Mouse (Mus musculus) midbrain, embryonic 13.5 days (tissue): ENCODE measurements around the gene Lsm3. TPM values are rescaled to one million over a fixed set of nuclear protein-coding genes. Genes with fewer than 3 reads are reported as not detected.
A peak's percentile ranks its signal among the peaks of the same experiment; 100 is the strongest.

Experiments
- ATAC-seq: fragments of 200-750 bp; cut with Nextera tagmentation; 2 replicates; pipeline ENCODE4 v1.8.0; 2017; ENCODE audit warnings: mild to moderate bottlenecking, moderate TSS enrichment, moderate library complexity
- H3K27ac ChIP-seq: fragments of 300-500 bp; sonication (generic); 2 replicates; pipeline ENCODE4 v1.5.1; 2015; ENCODE audit warnings: inconsistent platforms, mild to moderate bottlenecking, moderate library complexity
- H3K27me3 ChIP-seq: fragments of 300-500 bp; sonication (generic); 2 replicates; pipeline ENCODE4 v1.6.1; 2015; ENCODE audit warnings: mild to moderate bottlenecking, inconsistent platforms
- H3K36me3 ChIP-seq: fragments of 300-500 bp; sonication (generic); 2 replicates; pipeline ENCODE4 v1.6.1; 2015; ENCODE audit warnings: mild to moderate bottlenecking, inconsistent platforms
- H3K4me1 ChIP-seq: fragments of 300-500 bp; sonication (generic); replicated peaks from 2 replicates; pipeline ENCODE4 v1.6.1; 2015; ENCODE audit warnings: inconsistent platforms
- H3K4me2 ChIP-seq: fragments of 300-500 bp; sonication (generic); replicated peaks from 2 replicates; pipeline ENCODE4 v1.6.1; 2015; ENCODE audit warnings: moderate library complexity, mild to moderate bottlenecking, inconsistent platforms
- H3K4me3 ChIP-seq: fragments of 300-500 bp; sonication (generic); replicated peaks from 2 replicates; pipeline ENCODE4 v1.5.1; 2015; ENCODE audit warnings: mild to moderate bottlenecking, inconsistent platforms
- H3K9ac ChIP-seq: fragments of 300-500 bp; sonication (generic); replicated peaks from 2 replicates; pipeline ENCODE4 v1.6.1; 2015; ENCODE audit warnings: mild to moderate bottlenecking, inconsistent platforms
- H3K9me3 ChIP-seq: fragments of 300-500 bp; sonication (generic); 2 replicates; pipeline ENCODE4 v1.6.1; 2016; ENCODE audit warnings: mild to moderate bottlenecking, inconsistent platforms
- WGBS: fragments of 180-500 bp; shearing (Covaris S2); methylation state at CpG from one replicate; pipeline ENCODE4 v1.1.7; 2015; 5-methylcytosine and 5-hydroxymethylcytosine counted together
- polyA plus RNA-seq: library from polyadenylated mRNA; unstranded; fragments of >200 nt; fragmentation: Nextera tagmentation; extraction: Ambion mirVana; gene quantifications from 2 replicates; pipeline ENCODE4 v1.2.1, GENCODE M21; 2015

Lsm3 gene
- polyA plus RNA-seq, 1 experiment from 2014 or later: 201 TPM

GRCm38 (mm10) chr6:91535231-91535630, 19.5 kb downstream of the Lsm3 start:
- Histone ChIP-seq H3K9ac (no peak overlapping the region), H3K9me3 (no peaks in the 10 kb centered on the region), H3K27ac (no peak overlapping the region), H3K4me1 (no peaks in the 10 kb centered on the region), H3K4me2 (no peak overlapping the region), H3K27me3 (no peaks in the 10 kb centered on the region), H3K4me3 (no peak overlapping the region), H3K36me3 (no peaks in the 10 kb centered on the region)
- no peak for ATAC-seq
- 59% methylated on average over 3 of the region's 3 CpGs for WGBS

DNA sequence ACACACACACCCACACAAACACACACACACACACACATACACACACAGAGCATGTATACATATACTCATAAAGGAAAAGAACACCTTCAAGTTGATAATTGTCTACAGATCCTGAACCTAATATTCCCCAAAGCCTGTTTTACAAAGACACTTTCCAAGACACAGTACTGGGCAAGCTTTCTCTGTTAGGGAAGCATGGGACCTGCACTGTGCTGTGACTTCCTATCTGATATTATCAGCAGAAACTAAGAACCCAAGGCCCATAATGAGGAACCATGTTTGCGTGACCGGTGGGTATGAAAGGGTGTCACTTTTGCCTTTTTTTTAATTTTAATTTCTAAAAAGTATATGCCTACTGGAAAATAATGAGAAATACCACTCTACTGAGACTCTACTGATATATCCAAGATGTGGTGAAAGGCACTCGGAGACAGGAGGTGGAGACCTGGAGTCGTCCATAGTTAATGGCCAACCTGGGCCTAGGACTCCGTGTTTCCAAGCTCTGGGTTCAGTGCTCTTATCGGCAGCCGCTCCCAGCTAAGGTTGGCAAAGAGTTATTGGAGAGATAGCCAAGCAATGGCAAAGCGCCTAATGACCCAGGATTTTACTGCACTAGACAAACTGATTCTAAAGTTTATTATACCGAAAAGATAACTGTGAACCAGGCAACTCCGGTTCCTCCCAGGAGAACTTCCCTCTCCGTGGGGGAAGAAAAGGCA, 20.5 kb downstream of the Lsm3 start:
- no peaks in the 10 kb centered on the region for H3K36me3 ChIP-seq
- no peak overlapping the region for H3K9ac ChIP-seq
- WGBS: 91% methylated on average over 11 of the region's 11 CpGs
- no peak overlapping the region for H3K27ac ChIP-seq
- H3K4me1 ChIP-seq: no peaks in the 10 kb centered on the region
- H3K4me3 ChIP-seq: no peak overlapping the region
- ATAC-seq: no peak
- no peaks in the 10 kb centered on the region for H3K27me3 ChIP-seq
- H3K9me3 ChIP-seq: no peaks in the 10 kb centered on the region
- no peak overlapping the region for H3K4me2 ChIP-seq

DNA sequence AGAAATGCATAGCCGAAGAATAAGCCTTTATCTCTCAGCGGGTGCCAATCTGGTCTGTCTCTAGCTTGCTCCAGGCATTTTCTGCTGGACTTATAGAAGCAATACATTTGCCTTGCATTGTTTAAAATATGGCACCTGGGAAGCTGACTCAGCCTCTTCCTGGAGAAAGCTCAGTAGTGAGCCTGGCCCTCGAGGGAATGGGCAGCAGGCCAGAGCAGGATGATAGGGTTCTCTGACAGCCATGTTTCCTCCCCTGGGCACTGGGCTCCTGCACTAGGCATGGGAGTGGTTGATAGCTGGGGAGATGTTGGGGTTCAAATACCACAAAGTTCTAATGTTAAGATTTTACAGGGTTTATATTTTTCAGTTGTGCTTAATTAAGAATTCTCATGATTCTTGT, 25.5 kb downstream of the Lsm3 start:
- no peaks in the 10 kb centered on the region for H3K9me3 ChIP-seq
- no peaks in the 10 kb centered on the region for H3K36me3 ChIP-seq
- no peak overlapping the region for H3K9ac ChIP-seq
- no peak overlapping the region for H3K4me2 ChIP-seq
- no peak overlapping the region for H3K27ac ChIP-seq
- H3K27me3 ChIP-seq: no peaks in the 10 kb centered on the region
- 73% methylated on average over 3 of the region's 3 CpGs for WGBS
- H3K4me1 ChIP-seq: no peaks in the 10 kb centered on the region
- no peak overlapping the region for H3K4me3 ChIP-seq
- ATAC-seq: no peak

- Histone ChIP-seq H3K4me2 (no peak overlapping the region), H3K9ac (0 out of 2 replicates have a peak overlapping the region, but pooled peaks have one; percentile 10), H3K27ac (no peak overlapping the region), H3K36me3 (no peaks in the 10 kb centered on the region), H3K27me3 (no peaks in the 10 kb centered on the region), H3K9me3 (no peaks in the 10 kb centered on the region), H3K4me1 (no peaks in the 10 kb centered on the region), H3K4me3 (no peak overlapping the region)
- ATAC-seq: no peak
- 88% methylated on average over 5 of the region's 5 CpGs for WGBS
Observed at GRCm38 (mm10) chr6:91543056-91543455, 27.3 kb downstream of the Lsm3 start.

GRCm38 (mm10) chr6:91546241-91546884, 30.6 kb downstream of the Lsm3 start:
- H3K4me1 ChIP-seq: no peaks in the 10 kb centered on the region
- H3K4me2 ChIP-seq: no peak overlapping the region
- no peaks in the 10 kb centered on the region for H3K27me3 ChIP-seq
- 78% methylated on average over 9 of the region's 9 CpGs for WGBS
- no peak for ATAC-seq
- no peaks in the 10 kb centered on the region for H3K9me3 ChIP-seq
- no peak overlapping the region for H3K4me3 ChIP-seq
- no peaks in the 10 kb centered on the region for H3K36me3 ChIP-seq
- H3K9ac ChIP-seq: no peak overlapping the region
- no peak overlapping the region for H3K27ac ChIP-seq

GRCm38 (mm10) chr6:91547313-91547712, 31.6 kb downstream of the Lsm3 start:
- Histone ChIP-seq H3K4me3 (no peak overlapping the region), H3K27me3 (no peaks in the 10 kb centered on the region), H3K27ac (no peak overlapping the region), H3K4me1 (no peaks in the 10 kb centered on the region), H3K36me3 (no peaks in the 10 kb centered on the region), H3K9me3 (no peaks in the 10 kb centered on the region), H3K4me2 (no peak overlapping the region), H3K9ac (no peak overlapping the region)
- 60% methylated on average over 1 of the region's 1 CpGs for WGBS
- ATAC-seq: no peak

DNA sequence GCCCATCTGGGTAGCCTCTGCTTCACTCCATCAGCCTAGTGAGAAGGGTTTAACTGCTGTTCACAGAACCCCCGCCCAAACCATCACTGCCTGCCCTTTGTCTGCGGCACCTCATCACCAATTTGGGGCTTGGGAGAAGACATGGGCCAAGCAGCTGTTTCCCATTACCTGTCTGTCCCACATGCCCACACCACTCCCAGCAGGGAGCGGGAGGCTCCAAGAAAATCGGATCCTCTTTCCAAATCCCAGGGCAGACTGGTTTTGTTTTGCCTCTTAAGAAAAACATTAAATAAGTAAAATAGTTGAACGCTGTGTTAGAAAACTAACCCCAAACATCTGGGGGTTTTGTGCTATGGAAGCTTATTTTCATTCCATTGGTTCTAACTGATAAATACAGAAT, 33.9 kb downstream of the Lsm3 start:
- no peak overlapping the region for H3K4me2 ChIP-seq
- WGBS: 81% methylated on average over 5 of the region's 5 CpGs
- no peaks in the 10 kb centered on the region for H3K4me1 ChIP-seq
- H3K9ac ChIP-seq: no peak overlapping the region
- H3K4me3 ChIP-seq: no peak overlapping the region
- no peaks in the 10 kb centered on the region for H3K9me3 ChIP-seq
- no peaks in the 10 kb centered on the region for H3K27me3 ChIP-seq
- no peak overlapping the region for H3K27ac ChIP-seq
- ATAC-seq: no peak
- no peaks in the 10 kb centered on the region for H3K36me3 ChIP-seq

DNA sequence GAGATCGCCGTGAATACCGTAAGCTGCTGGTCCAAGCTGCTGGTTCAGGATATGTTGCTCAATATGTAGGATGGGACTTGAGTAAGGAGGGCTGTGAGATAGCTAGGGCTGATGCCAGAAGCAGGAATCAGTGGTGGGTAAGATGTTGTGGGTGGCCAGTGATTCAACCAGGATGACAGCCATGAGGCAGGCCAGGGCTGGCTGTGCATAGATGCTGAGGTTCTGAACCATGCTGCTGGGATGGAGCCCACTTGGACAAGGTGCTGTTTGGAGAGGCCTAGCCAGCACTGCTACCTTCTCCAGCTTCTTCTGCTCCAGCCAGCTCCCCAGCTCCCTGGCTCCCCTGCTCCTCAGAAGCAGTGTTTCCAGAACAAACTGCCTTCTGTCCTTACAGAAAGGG, 35.9 kb downstream of the Lsm3 start:
- Histone ChIP-seq H3K4me2 (no peak overlapping the region), H3K4me1 (no peaks in the 10 kb centered on the region), H3K4me3 (no peak overlapping the region), H3K27ac (no peak overlapping the region), H3K9me3 (no peaks in the 10 kb centered on the region), H3K36me3 (no peaks in the 10 kb centered on the region), H3K9ac (no peak overlapping the region), H3K27me3 (no peaks in the 10 kb centered on the region)
- 95% methylated on average over 3 of the region's 3 CpGs for WGBS
- no peak for ATAC-seq

- no peak overlapping the region for H3K9ac ChIP-seq
- no peaks in the 10 kb centered on the region for H3K9me3 ChIP-seq
- WGBS: 86% methylated on average over 3 of the region's 3 CpGs
- no peak for ATAC-seq
- H3K4me2 ChIP-seq: no peak overlapping the region
- H3K4me1 ChIP-seq: no peaks in the 10 kb centered on the region
- no peaks in the 10 kb centered on the region for H3K27me3 ChIP-seq
- H3K27ac ChIP-seq: no peak overlapping the region
- no peak overlapping the region for H3K4me3 ChIP-seq
- H3K36me3 ChIP-seq: no peaks in the 10 kb centered on the region
Observed at GRCm38 (mm10) chr6:91552693-91553092, 37.0 kb downstream of the Lsm3 start.

DNA sequence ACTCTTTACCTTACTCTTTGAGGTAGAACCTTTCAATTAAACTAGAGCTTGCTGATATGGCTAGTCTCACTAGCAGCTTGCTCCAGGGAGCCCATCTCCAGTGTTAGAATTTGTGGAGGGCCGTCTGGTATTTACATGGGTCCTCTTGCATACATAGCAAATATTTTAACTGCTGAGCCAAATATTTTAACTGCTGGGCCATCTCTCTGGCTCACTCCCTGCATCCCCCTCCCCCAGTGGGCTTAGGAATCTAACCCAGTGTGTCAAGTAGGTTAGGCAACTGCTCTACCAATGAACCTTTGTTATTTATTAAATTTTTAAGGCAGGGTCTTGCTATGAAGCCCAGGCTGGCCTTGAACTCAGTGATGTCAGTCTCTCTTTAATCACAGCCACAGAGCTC, 42.8 kb downstream of the Lsm3 start:
- no peak overlapping the region for H3K9ac ChIP-seq
- no peak overlapping the region for H3K27ac ChIP-seq
- ATAC-seq: no peak
- WGBS: 70% methylated on average over 1 of the region's 1 CpGs
- H3K4me1 ChIP-seq: no peaks in the 10 kb centered on the region
- no peaks in the 10 kb centered on the region for H3K9me3 ChIP-seq
- H3K36me3 ChIP-seq: no peaks in the 10 kb centered on the region
- H3K4me3 ChIP-seq: no peak overlapping the region
- no peaks in the 10 kb centered on the region for H3K27me3 ChIP-seq
- no peak overlapping the region for H3K4me2 ChIP-seq

DNA sequence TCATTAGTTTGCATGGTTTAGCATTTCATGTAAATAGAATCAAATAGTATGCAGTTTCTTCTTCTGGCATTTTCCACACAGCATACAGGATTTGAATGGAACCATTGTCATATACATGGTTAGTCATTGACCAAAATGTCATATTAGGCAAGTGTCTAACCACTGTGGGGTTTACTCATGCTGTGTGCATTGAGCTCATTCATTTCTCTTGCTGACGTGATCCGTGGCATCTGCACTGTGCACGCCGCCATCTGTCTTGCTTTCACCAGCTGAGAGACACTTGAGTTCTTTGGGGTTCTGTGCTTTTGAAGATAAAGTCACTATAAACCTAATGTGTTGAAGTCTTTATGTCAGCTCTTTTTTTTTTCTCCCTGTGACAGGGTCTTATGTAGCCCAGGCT, 43.6 kb downstream of the Lsm3 start:
- 78% methylated on average over 4 of the region's 4 CpGs for WGBS
- Histone ChIP-seq H3K4me2 (no peak overlapping the region), H3K9me3 (no peaks in the 10 kb centered on the region), H3K4me1 (no peaks in the 10 kb centered on the region), H3K36me3 (no peaks in the 10 kb centered on the region), H3K9ac (no peak overlapping the region), H3K4me3 (no peak overlapping the region), H3K27ac (no peak overlapping the region), H3K27me3 (no peaks in the 10 kb centered on the region)
- no peak for ATAC-seq

DNA sequence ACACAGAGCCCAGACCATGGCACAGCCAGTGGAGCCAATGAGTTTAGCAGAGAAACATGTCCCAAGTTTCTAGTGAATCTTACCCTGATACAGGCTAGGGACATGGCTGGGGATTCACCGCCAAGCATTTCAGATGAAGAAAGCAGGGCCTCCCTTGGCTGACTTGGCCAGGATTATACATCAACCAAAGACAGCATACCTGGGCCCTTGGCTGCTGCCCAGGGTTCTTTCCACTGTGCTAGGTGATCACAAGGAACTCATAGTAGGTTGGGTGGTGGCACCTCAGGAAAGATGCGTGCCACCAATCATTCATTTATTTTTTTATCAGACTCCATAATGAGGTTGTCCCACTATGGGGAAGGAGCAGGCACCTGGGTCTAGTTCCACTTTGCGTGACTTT, 44.5 kb downstream of the Lsm3 start:
- no peak overlapping the region for H3K27ac ChIP-seq
- H3K4me3 ChIP-seq: no peak overlapping the region
- H3K4me2 ChIP-seq: no peak overlapping the region
- 95% methylated on average over 3 of the region's 3 CpGs for WGBS
- H3K4me1 ChIP-seq: no peaks in the 10 kb centered on the region
- no peaks in the 10 kb centered on the region for H3K36me3 ChIP-seq
- H3K27me3 ChIP-seq: no peaks in the 10 kb centered on the region
- H3K9me3 ChIP-seq: no peaks in the 10 kb centered on the region
- ATAC-seq: no peak
- no peak overlapping the region for H3K9ac ChIP-seq

DNA sequence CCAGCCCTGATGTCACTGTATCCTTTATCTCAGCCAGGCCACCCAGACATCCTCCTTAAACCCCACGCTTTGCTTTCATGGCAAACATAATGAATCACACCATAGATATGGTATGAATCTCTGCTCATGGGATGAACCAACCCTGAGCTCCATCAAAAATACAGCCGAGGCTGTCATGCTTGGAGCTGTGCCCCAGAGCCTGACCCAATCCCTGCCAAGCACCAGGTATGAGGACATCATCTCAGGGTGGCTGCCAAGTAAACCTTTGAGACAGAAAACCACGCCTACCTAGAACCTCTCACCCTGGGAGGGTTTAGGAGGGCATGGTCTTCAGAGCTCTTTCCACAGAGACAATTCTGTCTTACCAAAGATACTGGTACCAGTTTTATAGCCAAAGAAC, 47.3 kb downstream of the Lsm3 start:
- 82% methylated on average over 3 of the region's 3 CpGs for WGBS
- ATAC-seq: no peak
- H3K9ac ChIP-seq: no peak overlapping the region
- H3K27me3 ChIP-seq: no peaks in the 10 kb centered on the region
- H3K4me2 ChIP-seq: no peak overlapping the region
- no peaks in the 10 kb centered on the region for H3K36me3 ChIP-seq
- no peak overlapping the region for H3K27ac ChIP-seq
- H3K4me1 ChIP-seq: no peaks in the 10 kb centered on the region
- no peak overlapping the region for H3K4me3 ChIP-seq
- H3K9me3 ChIP-seq: no peaks in the 10 kb centered on the region
